Mouse (Mus musculus) C2C12 (cell line): Measurements from ENCODE around the gene Ccdc146. TPM values are rescaled to one million over a fixed set of nuclear protein-coding genes. Genes with fewer than 3 reads are reported as not detected.
A peak's percentile ranks its signal among the peaks of the same experiment; 100 is the strongest.

Source experiments
- H3K27me3 ChIP-seq: one replicate; pipeline ENCODE4 v1.6.1; 2011; ENCODE audit not compliant: control insufficient read depth, insufficient read depth, insufficient read length
- H3K36me3 ChIP-seq: one replicate; pipeline ENCODE4 v1.6.1; 2011; ENCODE audit not compliant: control insufficient read depth, insufficient read depth
- H3K4me3 ChIP-seq: one replicate; pipeline ENCODE4 v1.5.1; 2011; ENCODE audit warnings: mild to moderate bottlenecking, control low read depth; ENCODE audit not compliant: poor library complexity, insufficient read depth, severe bottlenecking
- H3K79me2 ChIP-seq: one replicate; pipeline ENCODE4 v1.6.1; 2011; ENCODE audit not compliant: control insufficient read depth, insufficient read depth
- H3K79me3 ChIP-seq: one replicate; pipeline ENCODE4 v1.6.1; 2011; ENCODE audit warnings: low read depth, control low read depth
- H3ac ChIP-seq: one replicate; pipeline ENCODE3; 2011; ENCODE audit warnings: low read depth; ENCODE audit not compliant: control insufficient read depth, insufficient read length
- CEBPB ChIP-seq: IDR thresholded peaks from one replicate; pipeline ENCODE4 v1.6.1; 2011; ENCODE audit warnings: low read depth, mild to moderate bottlenecking, control low read depth, moderate library complexity
- CTCF ChIP-seq: IDR thresholded peaks from one replicate; pipeline ENCODE4 v1.5.1; 2011; ENCODE audit not compliant: control insufficient read depth, insufficient read depth, insufficient read length
- FOSL1 ChIP-seq: IDR thresholded peaks from one replicate; pipeline ENCODE4 v1.8.0; 2011; ENCODE audit warnings: mild to moderate bottlenecking, low read length; ENCODE audit not compliant: poor library complexity, insufficient read depth, severe bottlenecking
- MAX ChIP-seq: IDR thresholded peaks from one replicate; pipeline ENCODE4 v1.6.1; 2011; ENCODE audit warnings: mild to moderate bottlenecking, control low read depth
- MYOD1 ChIP-seq: IDR thresholded peaks from one replicate; pipeline ENCODE4 v1.6.1; 2011; ENCODE audit warnings: low read depth; ENCODE audit not compliant: control insufficient read depth, insufficient read length
- MYOG ChIP-seq: IDR thresholded peaks from one replicate; pipeline ENCODE4 v1.6.1; 2011; ENCODE audit not compliant: control insufficient read depth, insufficient read length; ENCODE audit errors: extremely low read depth
- USF1 ChIP-seq: IDR thresholded peaks from one replicate; pipeline ENCODE4 v1.6.1; 2011; ENCODE audit warnings: low read depth, mild to moderate bottlenecking, control low read depth, moderate library complexity
- polyA plus RNA-seq: library from polyadenylated mRNA; unstranded; fragments of >200 nt; fragmentation: generic; extraction: Trizol; gene quantifications from one replicate; pipeline ENCODE4 v1.2.1, GENCODE M21; 2012; ENCODE audit warnings: missing spikeins

The Ccdc146 gene
- polyA plus RNA-seq, 1 experiment, result not detected

- H3K79me2 ChIP-seq, result no peaks in the 10 kb centered on the region
- no peak for TF ChIP-seq FOSL1
- no peak for TF ChIP-seq CEBPB
- TF ChIP-seq CTCF, result no peak
- no peak for TF ChIP-seq MYOD1
- TF ChIP-seq MYOG, result no peak
- no peak for TF ChIP-seq MAX
- TF ChIP-seq USF1, result no peak
- H3K27me3 ChIP-seq, result no peaks in the 10 kb centered on the region
- no peaks in the 10 kb centered on the region for H3K36me3 ChIP-seq
- no peaks in the 10 kb centered on the region for H3K79me3 ChIP-seq
- H3K4me3 ChIP-seq, result no peak overlapping the region
- no peak overlapping the region for H3ac ChIP-seq
These were observed 153.7 kb downstream of the Ccdc146 start for GRCm38 (mm10) chr5:21270756-21271155.

- Histone ChIP-seq H3K27me3 (no peaks in the 10 kb centered on the region), H3ac (no peak overlapping the region), H3K36me3 (no peaks in the 10 kb centered on the region), H3K79me3 (no peaks in the 10 kb centered on the region), H3K79me2 (no peaks in the 10 kb centered on the region), H3K4me3 (no peak overlapping the region)
- TF ChIP-seq USF1, result no peak
- no peak for TF ChIP-seq FOSL1
- TF ChIP-seq CEBPB, result no peak
- no peak for TF ChIP-seq MYOG
- no peak for TF ChIP-seq MYOD1
- no peak for TF ChIP-seq MAX
These were observed 155.0 kb downstream of the Ccdc146 start for GRCm38 (mm10) chr5:21269446-21269845.

GRCm38 (mm10) chr5:21267090-21267489 lies 157.4 kb downstream of the Ccdc146 start:
- no peak overlapping the region for H3ac ChIP-seq
- no peaks in the 10 kb centered on the region for H3K79me2 ChIP-seq
- no peaks in the 10 kb centered on the region for H3K27me3 ChIP-seq
- no peak for TF ChIP-seq FOSL1
- TF ChIP-seq CEBPB, result no peak
- no peak for TF ChIP-seq MYOD1
- no peak for TF ChIP-seq CTCF
- no peak for TF ChIP-seq MAX
- TF ChIP-seq MYOG, result no peak
- no peak for TF ChIP-seq USF1
- H3K4me3 ChIP-seq, result no peak overlapping the region
- no peaks in the 10 kb centered on the region for H3K36me3 ChIP-seq
- H3K79me3 ChIP-seq, result no peaks in the 10 kb centered on the region

GRCm38 (mm10) chr5:21265049-21265448 lies 159.4 kb downstream of the Ccdc146 start:
- TF ChIP-seq MYOG (no peak), MYOD1 (no peak), CTCF (peak; percentile 86), FOSL1 (no peak), CEBPB (no peak), MAX (no peak)
- Histone ChIP-seq H3K79me3 (no peaks in the 10 kb centered on the region), H3ac (no peak overlapping the region), H3K27me3 (no peaks in the 10 kb centered on the region), H3K79me2 (no peaks in the 10 kb centered on the region), H3K4me3 (no peak overlapping the region), H3K36me3 (no peaks in the 10 kb centered on the region)

GRCm38 (mm10) chr5:21264352-21265021 lies 160.0 kb downstream of the Ccdc146 start:
- no peak overlapping the region for H3K4me3 ChIP-seq
- no peak for TF ChIP-seq FOSL1
- TF ChIP-seq CEBPB, result no peak
- TF ChIP-seq MYOG, result no peak
- TF ChIP-seq CTCF, result no peak
- no peak for TF ChIP-seq MAX
- TF ChIP-seq MYOD1, result no peak
- TF ChIP-seq USF1, result no peak
- H3K27me3 ChIP-seq, result no peaks in the 10 kb centered on the region
- no peak overlapping the region for H3ac ChIP-seq
- H3K36me3 ChIP-seq, result no peaks in the 10 kb centered on the region
- no peaks in the 10 kb centered on the region for H3K79me2 ChIP-seq
- H3K79me3 ChIP-seq, result no peaks in the 10 kb centered on the region

GRCm38 (mm10) chr5:21263202-21264055 lies 161.0 kb downstream of the Ccdc146 start:
- Histone ChIP-seq H3K27me3 (no peaks in the 10 kb centered on the region), H3ac (no peak overlapping the region), H3K79me3 (no peaks in the 10 kb centered on the region), H3K79me2 (no peaks in the 10 kb centered on the region), H3K4me3 (no peak overlapping the region), H3K36me3 (peaks cover 2% of the 10 kb centered on the region)
- TF ChIP-seq CTCF (no peak), USF1 (no peak), MYOG (no peak), MYOD1 (no peak), FOSL1 (no peak), MAX (no peak)
